Mouse (Mus musculus): ENCODE measurements around the gene Smyd3. TPM values are rescaled to one million over a fixed set of nuclear protein-coding genes. Genes with fewer than 3 reads are reported as not detected.

The Smyd3 gene
- polyA plus RNA-seq, 1 experiment, result 3.0 TPM

DNA sequence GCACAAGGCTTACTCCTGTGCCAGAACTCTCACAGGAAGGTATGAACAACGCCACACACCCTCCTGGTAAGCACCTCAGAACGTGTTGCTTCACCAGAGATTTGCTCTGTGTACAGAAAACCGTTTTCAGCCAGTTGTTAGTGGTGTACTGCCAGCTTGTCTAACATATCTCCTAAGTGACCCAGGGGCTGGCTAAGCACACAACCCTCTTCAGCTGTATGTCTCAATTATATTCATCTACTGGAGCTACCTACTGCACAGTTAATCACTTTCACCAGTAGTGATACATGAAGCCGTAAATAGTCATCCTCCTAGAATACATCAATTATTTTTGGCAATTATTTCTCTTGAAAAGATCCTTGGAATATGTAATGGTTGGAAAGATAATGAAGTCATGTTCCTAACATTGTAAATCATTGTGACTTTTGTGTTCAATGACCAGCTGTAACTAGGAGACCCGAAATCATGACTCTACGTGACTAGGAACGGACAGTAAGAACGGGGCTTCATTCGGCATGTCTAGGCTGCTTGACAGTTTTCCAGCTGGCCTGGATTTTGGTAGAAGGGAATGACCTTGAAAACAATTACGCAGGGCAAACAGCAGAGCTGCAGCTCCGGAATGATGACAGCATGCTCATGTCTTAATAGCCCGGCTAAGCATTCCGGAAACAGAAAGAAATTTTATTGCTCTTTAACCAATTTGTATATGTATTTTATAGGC, 236.3 kb downstream of the Smyd3 start:
- Histone ChIP-seq H3K4me3 (ENCODE audit: insufficient read depth, low read depth, low read length) (no peak overlapping the region), H3K27ac (replicated peaks; ENCODE audit: low read depth, low read length) (no peak overlapping the region), H3K4me1 (ENCODE audit: control insufficient read depth, insufficient read depth, insufficient read length, low read length) (no peaks in the 10 kb centered on the region)

GRCm38 (mm10) chr1:179279116-179279515, 238.7 kb downstream of the Smyd3 start:
- H3K4me1 ChIP-seq (ENCODE audit: control insufficient read depth, insufficient read depth, insufficient read length, low read length), result no peaks in the 10 kb centered on the region
- no peak overlapping the region for H3K27ac ChIP-seq (replicated peaks; ENCODE audit: low read depth, low read length)

DNA sequence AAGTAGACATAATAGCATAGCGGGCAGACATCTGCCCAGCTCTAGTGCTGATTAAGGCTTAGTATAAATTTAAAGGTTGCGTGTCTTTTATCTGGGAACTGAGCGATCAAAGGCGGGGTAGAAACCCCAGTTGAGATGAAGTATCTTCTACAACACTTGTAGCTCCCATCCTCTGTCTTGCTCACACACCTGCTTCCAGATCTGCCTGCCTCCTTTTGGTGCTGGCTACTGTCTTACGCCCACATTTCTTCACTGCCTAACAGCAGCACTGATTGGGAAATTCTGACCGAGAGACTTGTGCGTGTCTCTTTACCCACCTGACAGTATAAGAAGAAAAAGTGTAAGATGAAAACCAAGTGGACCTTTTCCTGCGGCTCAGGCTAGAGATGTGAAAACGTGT, 240.5 kb downstream of the Smyd3 start:
- H3K27ac ChIP-seq (replicated peaks; ENCODE audit: low read depth, low read length), result no peak overlapping the region
- H3K4me1 ChIP-seq (ENCODE audit: control insufficient read depth, insufficient read depth, insufficient read length, low read length), result no peaks in the 10 kb centered on the region
- no peak overlapping the region for H3K4me3 ChIP-seq (ENCODE audit: insufficient read depth, low read depth, low read length)

More at GRCm38 (mm10) chr1:179279116-179279515, 238.7 kb downstream of the Smyd3 start:
- H3K4me3 ChIP-seq (ENCODE audit: insufficient read depth, low read depth, low read length), result no peak overlapping the region

DNA sequence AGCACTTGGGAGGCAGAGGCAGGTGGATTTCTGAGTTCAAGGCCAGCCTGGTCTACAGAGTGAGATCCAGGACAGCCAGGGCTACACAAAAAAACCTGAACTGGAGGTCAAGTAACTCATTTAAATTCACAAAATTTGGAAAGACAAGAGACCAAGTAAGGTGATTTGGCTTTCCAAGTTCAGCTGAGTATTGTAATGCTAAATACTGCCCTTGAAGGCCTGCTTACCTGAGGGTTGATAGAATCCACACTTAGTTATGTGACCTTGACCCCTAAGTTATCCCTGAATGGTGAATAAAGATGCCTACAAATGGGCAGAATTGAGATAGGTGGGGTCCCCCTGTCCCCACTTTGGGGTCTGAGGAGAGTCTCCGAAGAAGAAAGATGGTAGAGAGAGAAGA, 241.0 kb downstream of the Smyd3 start:
- Histone ChIP-seq H3K4me3 (ENCODE audit: insufficient read depth, low read depth, low read length) (no peak overlapping the region), H3K27ac (replicated peaks; ENCODE audit: low read depth, low read length) (no peak overlapping the region), H3K4me1 (ENCODE audit: control insufficient read depth, insufficient read depth, insufficient read length, low read length) (no peaks in the 10 kb centered on the region)

- no peak overlapping the region for H3K27ac ChIP-seq (replicated peaks; ENCODE audit: low read depth, low read length)
- no peak overlapping the region for H3K4me3 ChIP-seq (ENCODE audit: insufficient read depth, low read depth, low read length)
- H3K4me1 ChIP-seq (ENCODE audit: control insufficient read depth, insufficient read depth, insufficient read length, low read length), result no peaks in the 10 kb centered on the region
Measured at GRCm38 (mm10) chr1:179272926-179273325, 244.9 kb downstream of the Smyd3 start.

- no peaks in the 10 kb centered on the region for H3K4me1 ChIP-seq (ENCODE audit: control insufficient read depth, insufficient read depth, insufficient read length, low read length)
- H3K4me3 ChIP-seq (ENCODE audit: insufficient read depth, low read depth, low read length), result no peak overlapping the region
- no peak overlapping the region for H3K27ac ChIP-seq (replicated peaks; ENCODE audit: low read depth, low read length)
Measured at GRCm38 (mm10) chr1:179272351-179272750, 245.5 kb downstream of the Smyd3 start.

DNA sequence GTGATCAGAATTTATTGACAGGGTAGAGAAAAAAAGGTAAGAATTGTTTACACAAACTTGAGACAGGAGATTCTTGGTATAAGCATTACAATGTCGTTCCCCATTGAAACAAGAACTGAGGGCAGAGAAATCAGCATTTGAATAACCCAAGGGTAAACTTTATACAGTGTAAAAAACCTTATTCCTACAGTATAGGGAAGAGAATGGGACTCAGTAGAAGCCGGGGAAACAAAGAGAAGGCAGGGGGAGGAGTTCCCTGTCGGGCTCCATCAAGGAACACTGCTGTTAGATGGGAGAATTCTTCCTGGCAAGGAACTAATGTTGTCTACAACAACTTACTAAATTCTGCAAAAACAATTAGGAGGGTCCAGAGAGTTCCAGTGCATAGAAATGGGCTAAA, 250.9 kb downstream of the Smyd3 start:
- no peak overlapping the region for H3K4me3 ChIP-seq (ENCODE audit: insufficient read depth, low read depth, low read length)
- H3K4me1 ChIP-seq (ENCODE audit: control insufficient read depth, insufficient read depth, insufficient read length, low read length), result no peaks in the 10 kb centered on the region
- no peak overlapping the region for H3K27ac ChIP-seq (replicated peaks; ENCODE audit: low read depth, low read length)

GRCm38 (mm10) chr1:179261496-179261966, 256.3 kb downstream of the Smyd3 start:
- Histone ChIP-seq H3K27ac (replicated peaks; ENCODE audit: low read depth, low read length) (no peak overlapping the region), H3K4me1 (ENCODE audit: control insufficient read depth, insufficient read depth, insufficient read length, low read length) (no peaks in the 10 kb centered on the region), H3K4me3 (ENCODE audit: insufficient read depth, low read depth, low read length) (no peak overlapping the region)

- Histone ChIP-seq H3K4me1 (ENCODE audit: control insufficient read depth, insufficient read depth, insufficient read length, low read length) (no peaks in the 10 kb centered on the region), H3K27ac (replicated peaks; ENCODE audit: low read depth, low read length) (no peak overlapping the region), H3K4me3 (ENCODE audit: insufficient read depth, low read depth, low read length) (no peak overlapping the region)
Measured at GRCm38 (mm10) chr1:179255826-179256512, 261.9 kb downstream of the Smyd3 start.

- H3K4me3 ChIP-seq (ENCODE audit: insufficient read depth, low read depth, low read length), result no peak overlapping the region
- no peak overlapping the region for H3K27ac ChIP-seq (replicated peaks; ENCODE audit: low read depth, low read length)
- no peaks in the 10 kb centered on the region for H3K4me1 ChIP-seq (ENCODE audit: control insufficient read depth, insufficient read depth, insufficient read length, low read length)
Measured at GRCm38 (mm10) chr1:179254531-179254930, 263.3 kb downstream of the Smyd3 start.

GRCm38 (mm10) chr1:179252611-179253010, 265.2 kb downstream of the Smyd3 start:
- Histone ChIP-seq H3K27ac (replicated peaks; ENCODE audit: low read depth, low read length) (no peak overlapping the region), H3K4me1 (ENCODE audit: control insufficient read depth, insufficient read depth, insufficient read length, low read length) (no peaks in the 10 kb centered on the region), H3K4me3 (ENCODE audit: insufficient read depth, low read depth, low read length) (no peak overlapping the region)

DNA sequence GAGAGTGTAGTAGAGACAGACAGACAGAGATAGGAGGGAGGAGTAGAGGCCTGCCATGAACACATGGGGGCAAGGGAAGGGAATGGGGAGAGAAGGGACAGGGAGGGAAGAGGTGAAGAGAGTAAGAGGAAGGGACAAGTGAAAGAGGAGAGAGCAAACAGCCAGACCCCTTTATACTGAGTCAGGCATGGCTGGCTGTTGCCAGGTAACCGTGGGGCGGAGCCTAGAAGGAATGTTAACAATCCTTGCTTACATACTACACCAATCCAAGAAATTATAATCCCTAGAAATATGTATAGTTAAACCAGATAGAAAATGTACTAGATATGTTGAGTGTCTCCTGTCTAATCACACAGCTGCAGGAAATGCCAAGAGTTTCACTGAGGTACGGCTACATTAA, 267.5 kb downstream of the Smyd3 start:
- Histone ChIP-seq H3K4me1 (ENCODE audit: control insufficient read depth, insufficient read depth, insufficient read length, low read length) (no peaks in the 10 kb centered on the region), H3K4me3 (ENCODE audit: insufficient read depth, low read depth, low read length) (no peak overlapping the region), H3K27ac (replicated peaks; ENCODE audit: low read depth, low read length) (no peak overlapping the region)

- no peak overlapping the region for H3K27ac ChIP-seq (replicated peaks; ENCODE audit: low read depth, low read length)
- no peaks in the 10 kb centered on the region for H3K4me1 ChIP-seq (ENCODE audit: control insufficient read depth, insufficient read depth, insufficient read length, low read length)
- no peak overlapping the region for H3K4me3 ChIP-seq (ENCODE audit: insufficient read depth, low read depth, low read length)
Measured at GRCm38 (mm10) chr1:179243554-179243953, 274.3 kb downstream of the Smyd3 start.

DNA sequence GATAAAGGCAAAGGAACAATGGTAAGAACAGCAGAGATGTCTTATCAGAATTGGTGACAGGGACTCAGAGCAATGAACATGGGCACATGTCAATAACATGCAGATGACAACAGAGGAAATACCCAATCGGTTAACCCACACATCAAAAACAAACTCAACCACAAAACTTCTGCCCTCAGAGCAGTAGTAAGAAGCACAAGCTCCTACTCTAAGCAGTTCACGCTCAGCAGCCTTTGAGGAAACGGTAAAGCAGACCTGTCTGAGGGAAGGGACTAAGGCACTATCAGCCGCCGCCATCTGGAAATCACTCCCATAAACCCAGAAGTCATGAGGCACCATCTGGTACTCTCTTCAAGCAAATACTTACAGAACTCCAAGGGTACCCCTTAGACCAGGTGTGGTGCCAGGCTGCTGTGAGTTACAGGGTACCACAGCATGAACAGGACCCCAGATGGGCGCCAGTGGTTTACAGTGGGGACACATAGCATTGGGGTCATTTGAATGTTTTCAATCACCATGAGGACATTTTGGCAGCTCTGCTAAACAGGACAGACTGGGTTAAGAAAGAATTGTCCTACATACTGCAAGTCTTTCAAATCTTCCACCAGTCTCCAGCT, 277.1 kb downstream of the Smyd3 start:
- no peak overlapping the region for H3K27ac ChIP-seq (replicated peaks; ENCODE audit: low read depth, low read length)
- H3K4me1 ChIP-seq (ENCODE audit: control insufficient read depth, insufficient read depth, insufficient read length, low read length), result no peaks in the 10 kb centered on the region
- H3K4me3 ChIP-seq (ENCODE audit: insufficient read depth, low read depth, low read length), result no peak overlapping the region

- Histone ChIP-seq H3K4me1 (ENCODE audit: control insufficient read depth, insufficient read depth, insufficient read length, low read length) (no peaks in the 10 kb centered on the region), H3K4me3 (ENCODE audit: insufficient read depth, low read depth, low read length) (no peak overlapping the region), H3K27ac (replicated peaks; ENCODE audit: low read depth, low read length) (no peak overlapping the region)
Measured at GRCm38 (mm10) chr1:179238639-179239038, 279.2 kb downstream of the Smyd3 start.

All from brown adipose tissue, adult 24 weeks (tissue).